Mouse (Mus musculus) lung, adult 2 months (tissue): ENCODE data around the gene Hspa12b.

Source experiments
- CTCF ChIP-seq: fragments of 200-500 bp; IDR thresholded peaks from 2 replicates; pipeline ENCODE4 v1.5.1; 2011; ENCODE audit warnings: mild to moderate bottlenecking, low read length, control low read depth; ENCODE audit not compliant: insufficient read depth
- POLR2A ChIP-seq: fragments of 200-500 bp; IDR thresholded peaks from 2 replicates; pipeline ENCODE4 v1.6.1; 2011; ENCODE audit warnings: low read depth, mild to moderate bottlenecking, control low read depth, low read length, borderline replicate concordance; ENCODE audit errors: extremely low read depth

DNA sequence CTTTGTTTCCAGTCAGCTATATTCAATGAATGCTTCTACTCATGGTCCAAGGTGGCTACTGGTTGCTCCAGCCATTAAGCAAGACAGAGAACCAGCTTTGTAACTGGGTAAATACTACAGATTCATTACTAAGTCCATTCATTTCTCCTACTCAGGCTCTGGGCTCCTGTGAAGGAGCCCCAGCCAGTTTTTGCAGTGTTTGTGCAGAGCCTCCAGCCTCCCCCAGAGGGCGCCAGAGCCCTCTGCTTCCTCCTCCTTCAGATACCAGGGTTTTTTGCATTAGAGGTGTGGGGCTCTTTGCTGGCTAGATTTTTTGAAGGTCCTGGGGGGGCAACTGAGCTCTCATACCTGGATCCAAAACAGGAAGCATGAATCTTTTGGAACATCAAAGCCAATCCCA, 32.3 kb upstream of the Hspa12b start:
- TF ChIP-seq POLR2A = no peak
- TF ChIP-seq CTCF = peak; percentile 89
